Mouse (Mus musculus) splenic B cell, adult 2 months (primary cell): Measurements from ENCODE around the gene Arrdc5.

ENCODE experiments used
- DNase-seq: peaks from one replicate; pipeline ENCODE4 v3.0.0-alpha.2; 2011; ENCODE audit warnings: low read depth, low spot score
- H3K27me3 ChIP-seq: 2 replicates; pipeline ENCODE4 v1.6.1; 2012; ENCODE audit warnings: mild to moderate bottlenecking, low read length, moderate library complexity, mixed read lengths; ENCODE audit not compliant: control insufficient read depth, poor library complexity, insufficient read depth, severe bottlenecking
- H3K36me3 ChIP-seq: 2 replicates; pipeline ENCODE4 v1.6.1; 2012; ENCODE audit warnings: mild to moderate bottlenecking, low read length, moderate library complexity, mixed read lengths; ENCODE audit not compliant: control insufficient read depth, poor library complexity, insufficient read depth, severe bottlenecking

The Arrdc5 gene

GRCm38 (mm10) chr17:56324419-56324818 lies 24.3 kb upstream of the Arrdc5 start:
- H3K36me3 ChIP-seq, result no peaks in the 10 kb centered on the region
- H3K27me3 ChIP-seq, result no peaks in the 10 kb centered on the region
- no peak for DNase-seq

- DNase-seq, result peak; percentile 66
- no peaks in the 10 kb centered on the region for H3K36me3 ChIP-seq
Measured at GRCm38 (mm10) chr17:56309191-56309945, 9.3 kb upstream of the Arrdc5 start.

GRCm38 (mm10) chr17:56308088-56308487 lies 8.0 kb upstream of the Arrdc5 start:
- no peaks in the 10 kb centered on the region for H3K36me3 ChIP-seq
- DNase-seq, result no peak
- H3K27me3 ChIP-seq, result no peaks in the 10 kb centered on the region

More at GRCm38 (mm10) chr17:56309191-56309945, 9.3 kb upstream of the Arrdc5 start:
- no peaks in the 10 kb centered on the region for H3K27me3 ChIP-seq

- peak; percentile 49 for DNase-seq
- Histone ChIP-seq H3K36me3 (no peaks in the 10 kb centered on the region), H3K27me3 (no peaks in the 10 kb centered on the region)
Measured at GRCm38 (mm10) chr17:56305826-56306225, 5.7 kb upstream of the Arrdc5 start.

GRCm38 (mm10) chr17:56305156-56305555 lies 5.1 kb upstream of the Arrdc5 start:
- Histone ChIP-seq H3K27me3 (no peaks in the 10 kb centered on the region), H3K36me3 (no peaks in the 10 kb centered on the region)
- DNase-seq, result no peak

GRCm38 (mm10) chr17:56304718-56305117 lies 4.6 kb upstream of the Arrdc5 start:
- no peak for DNase-seq
- H3K36me3 ChIP-seq, result no peaks in the 10 kb centered on the region

GRCm38 (mm10) chr17:56303847-56304586 lies 3.9 kb upstream of the Arrdc5 start:
- peak; percentile 98 for DNase-seq
- Histone ChIP-seq H3K27me3 (no peaks in the 10 kb centered on the region), H3K36me3 (no peaks in the 10 kb centered on the region)

More at GRCm38 (mm10) chr17:56304718-56305117, 4.6 kb upstream of the Arrdc5 start:
- H3K27me3 ChIP-seq, result no peaks in the 10 kb centered on the region

GRCm38 (mm10) chr17:56303160-56303846 lies 3.2 kb upstream of the Arrdc5 start, which contains the start of gene Uhrf1:
Uhrf1 (plus strand) TSS chr17:56303321.
- Histone ChIP-seq H3K27me3 (no peaks in the 10 kb centered on the region), H3K36me3 (no peaks in the 10 kb centered on the region)
- DNase-seq, result peak; percentile 68

GRCm38 (mm10) chr17:56302363-56302996 lies 2.4 kb upstream of the Arrdc5 start:
- Histone ChIP-seq H3K27me3 (no peaks in the 10 kb centered on the region), H3K36me3 (no peaks in the 10 kb centered on the region)
- DNase-seq, result no peak

- no peak for DNase-seq
- no peaks in the 10 kb centered on the region for H3K36me3 ChIP-seq
- no peaks in the 10 kb centered on the region for H3K27me3 ChIP-seq
Measured at GRCm38 (mm10) chr17:56298238-56298637, 1.8 kb downstream of the Arrdc5 start.

- no peaks in the 10 kb centered on the region for H3K27me3 ChIP-seq
- H3K36me3 ChIP-seq, result no peaks in the 10 kb centered on the region
- DNase-seq, result no peak
Measured at GRCm38 (mm10) chr17:56296201-56296600, 3.9 kb downstream of the Arrdc5 start.

- DNase-seq, result no peak
- Histone ChIP-seq H3K36me3 (no peaks in the 10 kb centered on the region), H3K27me3 (no peaks in the 10 kb centered on the region)
Measured at GRCm38 (mm10) chr17:56294241-56294640, 5.8 kb downstream of the Arrdc5 start.

- no peak for DNase-seq
- Histone ChIP-seq H3K27me3 (no peaks in the 10 kb centered on the region), H3K36me3 (no peaks in the 10 kb centered on the region)
Measured at GRCm38 (mm10) chr17:56293291-56293690, 6.8 kb downstream of the Arrdc5 start.

- Histone ChIP-seq H3K36me3 (no peaks in the 10 kb centered on the region), H3K27me3 (no peaks in the 10 kb centered on the region)
- DNase-seq, result no peak
Measured at GRCm38 (mm10) chr17:56292531-56293222, 7.4 kb downstream of the Arrdc5 start, which contains the start of gene Plin3. Plin3 (minus strand) TSS chr17:56292873.
